18 mouse cellular contexts compared by ENCODE assay signal in genomic region chr2:34225470-34225869, GRCm38 (mm10).
DNase-seq lines count a peak whose midpoint lies in the region; ATAC-seq and TF ChIP-seq lines count a peak whose summit lies in the region.
"Had no signal": no experiment of that assay in that cellular context is flagged by ENCODE, and none has a peak within 500 bp of the region (broad histone marks: within the 10 kb centered on the region; RNA-seq: fewer than 3 reads in every experiment).

No protein-coding gene starts in this region.

- H3K27ac ChIP-seq in forebrain, embryonic 13.5 days = no peak overlapping the region
- no peak overlapping the region for H3K27ac ChIP-seq in forebrain, embryonic 12.5 days
- H3K27ac ChIP-seq in hindbrain, embryonic 12.5 days = 0 out of 2 replicates have a peak overlapping the region, but pooled peaks have one; percentile 17
- H3K27ac ChIP-seq in hindbrain, postnatal 0 days = no peak overlapping the region
- H3K27ac ChIP-seq in midbrain, embryonic 14.5 days (replicated peaks; ENCODE audit: low read depth, low read length) = no peak overlapping the region; the same call in 1 of the 2 replicates
- H3K27ac ChIP-seq in midbrain, embryonic 10.5 days (replicated peaks) = no peak overlapping the region
- H3K27ac ChIP-seq: embryonic facial prominence, embryonic 12.5 days; hindbrain, embryonic 14.5 days had no signal

- peaks cover 25% of the 10 kb centered on the region for H3K27me3 ChIP-seq in forebrain, embryonic 13.5 days
- no peaks in the 10 kb centered on the region for H3K27me3 ChIP-seq in forebrain, embryonic 12.5 days
- H3K27me3 ChIP-seq in hindbrain, embryonic 12.5 days = no peaks in the 10 kb centered on the region
- no peaks in the 10 kb centered on the region for H3K27me3 ChIP-seq in hindbrain, postnatal 0 days (ENCODE audit: insufficient read depth, low read length)
- H3K27me3 ChIP-seq in midbrain, embryonic 14.5 days (ENCODE audit: control insufficient read depth, insufficient read depth, low read length) = no peaks in the 10 kb centered on the region
- no peaks in the 10 kb centered on the region for H3K27me3 ChIP-seq in midbrain, embryonic 10.5 days (ENCODE audit: low read depth, poor library complexity, severe bottlenecking)
- H3K27me3 ChIP-seq: embryonic facial prominence, embryonic 12.5 days; Patski had no signal

- peak; percentile 75; the same call in 1 of the 2 replicates for ATAC-seq in forebrain, embryonic 13.5 days
- ATAC-seq in forebrain, embryonic 12.5 days (ENCODE audit: low FRiP score) = no peak
- no peak for ATAC-seq in hindbrain, embryonic 12.5 days (ENCODE audit: low FRiP score)
- ATAC-seq in hindbrain, postnatal 0 days = no peak
- no peak for ATAC-seq in midbrain, embryonic 14.5 days (ENCODE audit: low FRiP score, low TSS enrichment)
- ATAC-seq: activated CD4-positive, CD25-positive, alpha-beta regulatory T cell, adult 4 months; intestine, embryonic 16.5 days; Patski had no signal

- no peak overlapping the region for H3K4me2 ChIP-seq in forebrain, embryonic 13.5 days
- no peak overlapping the region for H3K4me2 ChIP-seq in forebrain, embryonic 12.5 days
- H3K4me2 ChIP-seq in hindbrain, embryonic 12.5 days (replicated peaks) = no peak overlapping the region
- no peak overlapping the region for H3K4me2 ChIP-seq in hindbrain, postnatal 0 days (ENCODE audit: low read depth, low read length)
- no peak overlapping the region for H3K4me2 ChIP-seq in midbrain, embryonic 14.5 days (ENCODE audit: low read length)
- H3K4me2 ChIP-seq: embryonic facial prominence, embryonic 12.5 days; hindbrain, embryonic 14.5 days had no signal

- peaks cover 47% of the 10 kb centered on the region for H3K4me1 ChIP-seq in forebrain, embryonic 13.5 days
- H3K4me1 ChIP-seq in forebrain, embryonic 12.5 days = peaks cover 44% of the 10 kb centered on the region
- H3K4me1 ChIP-seq in hindbrain, embryonic 12.5 days = peaks cover 45% of the 10 kb centered on the region
- H3K4me1 ChIP-seq in hindbrain, postnatal 0 days (ENCODE audit: insufficient read depth, low read length) = 0 out of 2 replicates have a peak, but pooled peaks cover 15% of the 10 kb centered on the region
- peaks cover 43% of the 10 kb centered on the region for H3K4me1 ChIP-seq in midbrain, embryonic 14.5 days (ENCODE audit: control insufficient read depth, insufficient read depth, low read length)
- peaks cover 52% of the 10 kb centered on the region for H3K4me1 ChIP-seq in midbrain, embryonic 10.5 days

- H3K4me3 ChIP-seq in forebrain, embryonic 13.5 days = no peak overlapping the region
- no peak overlapping the region for H3K4me3 ChIP-seq in forebrain, embryonic 12.5 days (replicated peaks)
- H3K4me3 ChIP-seq in hindbrain, embryonic 12.5 days = no peak overlapping the region
- H3K4me3 ChIP-seq in hindbrain, postnatal 0 days (ENCODE audit: low read length) = no peak overlapping the region
- H3K4me3 ChIP-seq in midbrain, embryonic 14.5 days (replicated peaks; ENCODE audit: low read depth, low read length) = no peak overlapping the region
- H3K4me3 ChIP-seq in midbrain, embryonic 10.5 days = no peak overlapping the region
- H3K4me3 ChIP-seq: embryonic facial prominence, embryonic 12.5 days had no signal

- H3K9me3 ChIP-seq in forebrain, embryonic 13.5 days (replicated peaks) = no peaks in the 10 kb centered on the region
- no peaks in the 10 kb centered on the region for H3K9me3 ChIP-seq in forebrain, embryonic 12.5 days
- no peaks in the 10 kb centered on the region for H3K9me3 ChIP-seq in hindbrain, embryonic 12.5 days (replicated peaks)
- no peaks in the 10 kb centered on the region for H3K9me3 ChIP-seq in hindbrain, postnatal 0 days (ENCODE audit: low read length)
- H3K9me3 ChIP-seq in midbrain, embryonic 14.5 days (ENCODE audit: control insufficient read depth, low read length) = no peaks in the 10 kb centered on the region
- H3K9me3 ChIP-seq in midbrain, embryonic 10.5 days (replicated peaks) = no peaks in the 10 kb centered on the region
- H3K9me3 ChIP-seq: embryonic facial prominence, embryonic 12.5 days had no signal

- no peak for DNase-seq in hindbrain, postnatal 0 days (ENCODE audit: low spot score)
- DNase-seq in midbrain, embryonic 14.5 days = peak; percentile 31
- DNase-seq in midbrain, embryonic 10.5 days (ENCODE audit: low spot score) = no peak
- DNase-seq in natural killer cell, adult 2 months (ENCODE audit: low spot score in 2 of 2) = no peak
- DNase-seq: adrenal gland, postnatal 14 days; cerebellum, adult 18-20 months; cerebellum, postnatal 14 days; gastrocnemius, postnatal 36 days; heart, adult 11 months; heart, postnatal 14 days had no signal

- WGBS in forebrain, embryonic 13.5 days = 39% methylated on average over 6 of the region's 6 CpGs
- 48% methylated on average over 6 of the region's 6 CpGs for WGBS in forebrain, embryonic 12.5 days
- 54% methylated on average over 6 of the region's 6 CpGs for WGBS in hindbrain, embryonic 12.5 days
- WGBS in hindbrain, postnatal 0 days = 26% methylated on average over 6 of the region's 6 CpGs
- 43% methylated on average over 6 of the region's 6 CpGs for WGBS in midbrain, embryonic 14.5 days
- 64% methylated on average over 6 of the region's 6 CpGs for WGBS in midbrain, embryonic 10.5 days

- no peaks in the 10 kb centered on the region for H3K36me3 ChIP-seq in forebrain, embryonic 13.5 days (ENCODE audit: poor library complexity, severe bottlenecking)
- no peaks in the 10 kb centered on the region for H3K36me3 ChIP-seq in forebrain, embryonic 12.5 days (replicated peaks)
- H3K36me3 ChIP-seq in hindbrain, embryonic 12.5 days = no peaks in the 10 kb centered on the region
- no peaks in the 10 kb centered on the region for H3K36me3 ChIP-seq in hindbrain, postnatal 0 days (ENCODE audit: insufficient read depth, low read length)
- 0 out of 2 replicates have a peak, but pooled peaks cover 5% of the 10 kb centered on the region for H3K36me3 ChIP-seq in midbrain, embryonic 14.5 days (ENCODE audit: control insufficient read depth, insufficient read depth, low read length)
- H3K36me3 ChIP-seq in midbrain, embryonic 10.5 days = peaks cover 10% of the 10 kb centered on the region; the same call in 1 of the 2 replicates
- H3K36me3 ChIP-seq: embryonic facial prominence, embryonic 12.5 days had no signal

- no peak overlapping the region for H3K9ac ChIP-seq in forebrain, embryonic 13.5 days
- no peak overlapping the region; the same call in 1 of the 2 replicates for H3K9ac ChIP-seq in forebrain, embryonic 12.5 days
- H3K9ac ChIP-seq in hindbrain, embryonic 12.5 days = no peak overlapping the region
- H3K9ac ChIP-seq in hindbrain, postnatal 0 days (replicated peaks; ENCODE audit: low read length) = no peak overlapping the region
- H3K9ac ChIP-seq in midbrain, embryonic 14.5 days (replicated peaks; ENCODE audit: low read length) = no peak overlapping the region
- H3K9ac ChIP-seq: embryonic facial prominence, embryonic 12.5 days; hindbrain, embryonic 14.5 days had no signal

- no peak for TF ChIP-seq CTCF in hindbrain, postnatal 0 days (IDR thresholded peaks at IDR 0.05; ENCODE audit: low read depth)
